Mouse (Mus musculus): ENCODE measurements around the gene Bnc2.

- TF ChIP-seq TAL1 (IDR thresholded peaks at IDR 0.05; ENCODE audit: low read length), result no peak
- no peak for TF ChIP-seq GATA1 (IDR thresholded peaks at IDR 0.05; ENCODE audit: low read length)
Measured at GRCm38 (mm10) chr4:84310851-84311250, 364.2 kb downstream of the Bnc2 start.

Measured in erythroblast, embryonic 14.5 days (primary cell).